Mouse (Mus musculus) stomach, embryonic 15.5 days (tissue): Measurements from ENCODE around the gene Samd15. TPM values are rescaled to one million over a fixed set of nuclear protein-coding genes. Genes with fewer than 3 reads are reported as not detected.
A peak's percentile ranks its signal among the peaks of the same experiment; 100 is the strongest.
"Not testable (repeated sequence)": the region's sequence is repeated elsewhere in the genome, so short reads cannot be mapped to it uniquely, and the experiment has no call there.

Experiments used
- ATAC-seq: fragments of 200-750 bp; cut with Nextera tagmentation; 2 replicates; pipeline ENCODE4 v1.8.0; 2017; ENCODE audit warnings: low read depth, moderate number of reproducible peaks, moderate TSS enrichment; ENCODE audit not compliant: insufficient read depth, low FRiP score
- H3K27ac ChIP-seq: fragments of 300-500 bp; sonication (generic); 2 replicates; pipeline ENCODE4 v1.5.1; 2015; ENCODE audit warnings: mild to moderate bottlenecking, inconsistent platforms
- H3K27me3 ChIP-seq: fragments of 300-500 bp; sonication (generic); replicated peaks from 2 replicates; pipeline ENCODE4 v1.6.1; 2015; ENCODE audit warnings: inconsistent platforms
- H3K36me3 ChIP-seq: fragments of 300-500 bp; sonication (generic); 2 replicates; pipeline ENCODE4 v1.6.1; 2015; ENCODE audit warnings: inconsistent platforms
- H3K4me1 ChIP-seq: fragments of 300-500 bp; sonication (generic); 2 replicates; pipeline ENCODE4 v1.6.1; 2015; ENCODE audit warnings: inconsistent platforms
- H3K4me2 ChIP-seq: fragments of 300-500 bp; sonication (generic); 2 replicates; pipeline ENCODE4 v1.6.1; 2015; ENCODE audit warnings: mild to moderate bottlenecking, inconsistent platforms
- H3K4me3 ChIP-seq: fragments of 300-500 bp; sonication (generic); replicated peaks from 2 replicates; pipeline ENCODE4 v1.5.1; 2015; ENCODE audit warnings: inconsistent platforms
- H3K9ac ChIP-seq: fragments of 300-500 bp; sonication (generic); 2 replicates; pipeline ENCODE4 v1.6.1; 2015; ENCODE audit warnings: inconsistent platforms
- H3K9me3 ChIP-seq: fragments of 300-500 bp; sonication (generic); 2 replicates; pipeline ENCODE4 v1.6.1; 2016; ENCODE audit warnings: inconsistent platforms
- WGBS: fragments of 180-500 bp; shearing (Covaris S2); methylation state at CpG from one replicate; pipeline ENCODE4 v1.1.7; 2015; 5-methylcytosine and 5-hydroxymethylcytosine counted together
- polyA plus RNA-seq: library from polyadenylated mRNA; unstranded; fragments of >200 nt; fragmentation: Nextera tagmentation; extraction: Ambion mirVana; gene quantifications from 2 replicates; pipeline ENCODE4 v1.2.1, GENCODE M21; 2015

Samd15 gene
- polyA plus RNA-seq, 1 experiment from 2014 or later = 2.5 TPM

DNA sequence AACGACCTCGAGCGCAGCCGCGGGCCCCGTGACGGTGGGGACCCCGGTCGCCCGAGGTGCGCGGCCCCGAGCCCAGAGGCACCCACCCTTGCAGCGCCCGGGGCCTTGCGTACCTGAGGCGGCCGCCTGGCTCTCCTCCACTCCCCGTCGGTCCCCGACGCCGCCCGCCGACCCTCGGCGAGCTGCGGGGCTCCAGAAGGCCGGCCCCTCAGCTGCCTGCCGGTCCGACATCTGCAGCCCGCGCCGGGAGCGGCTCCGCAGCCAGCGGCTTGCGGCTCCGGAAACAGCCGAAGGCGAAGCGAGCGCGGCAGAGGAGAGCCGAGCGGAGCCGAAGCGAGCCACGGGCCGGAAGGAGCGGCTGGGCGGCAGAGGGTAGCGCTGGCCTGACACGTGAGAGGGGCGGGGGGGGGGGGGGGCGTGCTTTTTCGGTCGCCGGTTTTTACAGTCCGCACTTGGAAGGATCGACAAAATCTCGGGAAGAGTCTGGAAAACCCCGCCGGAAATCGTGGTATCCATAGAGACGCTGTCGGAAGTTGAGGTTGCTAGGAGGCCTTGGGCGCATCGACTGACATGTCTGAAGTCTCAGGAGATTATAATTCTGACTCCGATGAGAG is 557 bp downstream of the Samd15 start, which contains the start of gene Tmed8:
TSS of gene Tmed8 (minus strand) at position 482 of the 614 bp plus-strand sequence.
- peak within 1 kb of the TSS; percentile 76 for H3K27ac ChIP-seq

DNA sequence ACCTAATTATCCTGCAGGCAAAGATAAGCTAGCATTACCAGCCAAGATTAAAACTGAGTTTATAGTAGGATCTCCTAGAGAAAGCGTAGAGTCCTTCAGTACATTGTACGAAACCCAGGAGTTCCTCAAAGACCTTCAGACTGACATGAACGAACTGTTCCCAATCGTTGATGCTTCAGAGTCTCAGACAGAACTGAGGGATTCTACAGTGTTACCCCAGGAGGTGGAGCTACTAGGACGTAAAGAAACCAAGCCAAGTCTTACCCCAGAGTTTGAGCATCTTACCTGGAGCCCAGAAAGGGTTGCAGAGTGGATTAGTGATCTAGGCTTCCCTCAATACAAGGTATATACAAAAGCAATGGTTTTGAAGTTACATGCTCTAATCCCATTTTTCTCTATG is 2.2 kb downstream of the Samd15 start:
- H3K9ac ChIP-seq = no peak overlapping the region
- H3K4me1 ChIP-seq = no peaks in the 10 kb centered on the region
- 67% methylated on average over 5 of the region's 5 CpGs for WGBS
- H3K4me3 ChIP-seq = no peak overlapping the region
- H3K36me3 ChIP-seq = no peaks in the 10 kb centered on the region
- H3K27ac ChIP-seq = no peak overlapping the region
- no peak overlapping the region for H3K4me2 ChIP-seq
- no peak for ATAC-seq
- no peaks in the 10 kb centered on the region for H3K9me3 ChIP-seq
- H3K27me3 ChIP-seq = no peaks in the 10 kb centered on the region

More for the DNA sequence above, 557 bp downstream of the Samd15 start, which contains the start of gene Tmed8:
- WGBS = under 1% methylated on average over 64 of the region's 70 CpGs
- Histone ChIP-seq H3K9ac (peak within 1 kb of the TSS; percentile 82), H3K4me3 (peak within 1 kb of the TSS; percentile 88), H3K36me3 (no peaks in the 10 kb centered on the region), H3K9me3 (no peaks in the 10 kb centered on the region), H3K27me3 (no peaks in the 10 kb centered on the region), H3K4me1 (no peaks in the 10 kb centered on the region), H3K4me2 (peak within 1 kb of the TSS; percentile 95)
- peak; percentile 90 for ATAC-seq

DNA sequence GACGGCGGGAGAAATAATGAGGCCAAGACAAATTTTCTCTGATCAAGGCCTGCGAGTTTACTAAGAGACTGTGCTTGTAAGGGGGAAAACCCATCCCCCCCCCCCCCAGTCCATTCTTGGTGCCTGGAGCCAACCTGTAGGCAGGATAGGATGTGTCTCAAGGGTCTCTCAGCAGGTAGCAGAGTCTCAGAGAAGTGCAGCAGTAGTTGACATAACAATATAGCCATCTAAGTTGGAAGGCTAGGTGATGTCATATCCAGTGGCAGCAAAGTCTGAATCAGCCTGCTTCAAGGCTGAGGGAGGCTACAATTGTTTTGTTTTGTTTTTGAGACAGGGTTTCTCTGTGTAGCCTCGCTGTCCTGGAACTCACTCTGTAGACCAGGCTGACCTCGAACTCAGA is 6.3 kb downstream of the Samd15 start:
- not testable (repeated sequence) for H3K9ac ChIP-seq, H3K9me3 ChIP-seq, ATAC-seq, H3K4me2 ChIP-seq, H3K4me3 ChIP-seq, H3K36me3 ChIP-seq, H3K4me1 ChIP-seq, H3K27ac ChIP-seq, H3K27me3 ChIP-seq
- 90% methylated on average over 5 of the region's 5 CpGs for WGBS

DNA sequence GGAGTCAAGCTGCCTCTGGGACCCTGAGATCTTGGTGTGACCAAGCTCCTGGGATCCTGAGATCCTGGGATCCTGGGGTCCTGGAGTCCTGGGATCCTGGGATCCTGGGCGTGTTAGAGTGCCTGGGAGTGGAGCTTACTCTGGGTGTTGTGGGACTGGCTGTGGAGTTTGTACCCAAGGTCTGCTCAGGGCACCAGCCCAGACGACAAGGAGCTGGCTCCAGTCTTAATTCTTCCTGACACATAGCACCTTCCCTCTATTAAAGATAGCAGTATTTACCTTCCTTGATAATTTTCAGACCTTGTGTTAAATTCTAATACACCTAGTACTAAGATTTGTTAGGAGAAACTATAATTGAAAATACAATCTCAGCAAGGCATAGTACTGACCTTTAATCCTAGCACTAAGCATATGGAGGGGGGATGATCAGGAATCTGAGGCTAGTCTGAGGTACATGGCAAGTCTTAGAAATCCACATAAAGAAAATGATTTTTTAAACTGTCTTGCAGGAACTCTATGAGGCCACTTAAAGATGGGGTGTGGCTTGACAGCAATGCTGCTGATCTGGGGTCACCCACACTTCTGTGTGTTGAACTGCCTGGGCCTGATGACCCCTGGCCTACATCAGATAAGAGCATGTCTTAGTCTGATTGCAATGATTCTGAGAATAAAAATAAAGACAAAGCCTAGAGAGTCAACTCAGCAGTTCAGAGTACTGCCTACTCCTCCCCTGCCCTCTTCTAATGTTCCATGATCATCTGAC is 13.5 kb downstream of the Samd15 start:
- Histone ChIP-seq H3K4me1 (no peaks in the 10 kb centered on the region), H3K9me3 (no peaks in the 10 kb centered on the region), H3K9ac (no peak overlapping the region), H3K27me3 (no peaks in the 10 kb centered on the region), H3K27ac (no peak overlapping the region), H3K4me3 (no peak overlapping the region), H3K4me2 (no peak overlapping the region), H3K36me3 (no peaks in the 10 kb centered on the region)
- whole genome bisulfite sequencing = 60% methylated on average over 2 of the region's 2 CpGs
- ATAC-seq = no peak

DNA sequence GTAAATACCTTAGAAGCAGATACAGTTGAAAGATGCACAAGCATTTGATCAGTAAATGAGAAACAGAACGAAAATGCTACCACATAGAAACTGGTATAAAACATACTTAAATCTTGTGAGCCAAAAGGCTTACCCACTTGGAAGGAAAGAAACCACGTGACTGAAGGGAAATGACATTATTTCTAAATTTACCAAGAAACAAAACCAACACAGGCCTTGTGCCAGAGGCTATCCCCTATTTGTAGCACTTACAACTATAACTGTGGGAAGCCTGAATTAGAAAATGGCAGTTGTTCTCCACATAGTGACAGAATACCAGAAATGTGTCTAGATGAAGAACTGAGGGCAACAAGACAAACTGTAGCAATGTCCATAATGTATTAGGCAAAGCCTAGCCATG is 16.5 kb downstream of the Samd15 start:
- no peak overlapping the region for H3K27ac ChIP-seq
- H3K36me3 ChIP-seq = no peaks in the 10 kb centered on the region
- no peaks in the 10 kb centered on the region for H3K27me3 ChIP-seq
- no peaks in the 10 kb centered on the region for H3K4me1 ChIP-seq
- H3K4me3 ChIP-seq = no peak overlapping the region
- no peak overlapping the region for H3K9ac ChIP-seq
- 63% methylated on average over 2 of the region's 2 CpGs for WGBS
- ATAC-seq = no peak
- H3K9me3 ChIP-seq = no peaks in the 10 kb centered on the region
- no peak overlapping the region for H3K4me2 ChIP-seq

DNA sequence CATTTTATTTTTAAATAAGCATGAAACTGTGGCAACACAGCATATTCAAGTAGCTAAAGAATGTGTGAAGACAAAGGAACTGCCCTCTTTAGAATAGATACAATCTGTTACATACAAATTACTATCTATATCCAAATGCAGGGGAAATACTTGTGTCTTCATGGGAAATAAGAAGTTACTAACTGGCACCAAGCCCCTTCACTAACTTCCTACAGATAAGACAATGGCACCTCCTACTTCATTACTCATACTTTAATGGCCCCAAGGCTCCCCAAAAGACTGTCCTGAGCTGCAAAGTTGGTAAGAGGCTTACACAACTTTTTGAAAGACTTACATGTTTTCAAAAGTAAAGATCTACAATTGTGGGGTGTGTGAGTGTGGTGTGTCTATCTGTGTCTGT is 18.1 kb downstream of the Samd15 start:
- Histone ChIP-seq H3K27me3 (no peaks in the 10 kb centered on the region), H3K27ac (no peak overlapping the region), H3K36me3 (no peaks in the 10 kb centered on the region), H3K4me2 (no peak overlapping the region), H3K4me3 (no peak overlapping the region), H3K4me1 (no peaks in the 10 kb centered on the region), H3K9me3 (no peaks in the 10 kb centered on the region), H3K9ac (no peak overlapping the region)
- no peak for ATAC-seq

DNA sequence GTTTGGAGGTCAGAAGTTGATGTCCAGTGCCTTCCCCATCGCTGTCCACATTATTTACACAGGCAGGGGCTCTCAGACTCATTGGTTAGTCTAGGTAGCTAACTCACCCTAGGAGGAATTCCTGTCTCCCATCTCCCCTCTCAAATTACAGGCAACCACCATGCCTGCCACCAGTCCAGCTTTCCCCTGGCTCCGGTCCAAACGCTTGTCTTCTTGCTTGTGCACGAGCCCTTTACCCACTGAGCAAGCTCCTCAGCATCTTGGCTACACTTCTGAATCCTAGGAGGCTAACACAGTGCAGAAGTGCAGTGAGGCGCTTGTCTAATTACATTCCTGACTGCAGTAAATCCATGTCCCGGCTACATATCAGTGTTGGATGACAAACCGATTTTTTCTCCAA is 19.8 kb downstream of the Samd15 start:
- ATAC-seq = no peak
- Histone ChIP-seq H3K4me3 (no peak overlapping the region), H3K36me3 (no peaks in the 10 kb centered on the region), H3K4me1 (no peaks in the 10 kb centered on the region), H3K9ac (no peak overlapping the region), H3K27me3 (no peaks in the 10 kb centered on the region), H3K4me2 (no peak overlapping the region), H3K9me3 (no peaks in the 10 kb centered on the region), H3K27ac (no peak overlapping the region)
- WGBS = 52% methylated on average over 7 of the region's 7 CpGs

DNA sequence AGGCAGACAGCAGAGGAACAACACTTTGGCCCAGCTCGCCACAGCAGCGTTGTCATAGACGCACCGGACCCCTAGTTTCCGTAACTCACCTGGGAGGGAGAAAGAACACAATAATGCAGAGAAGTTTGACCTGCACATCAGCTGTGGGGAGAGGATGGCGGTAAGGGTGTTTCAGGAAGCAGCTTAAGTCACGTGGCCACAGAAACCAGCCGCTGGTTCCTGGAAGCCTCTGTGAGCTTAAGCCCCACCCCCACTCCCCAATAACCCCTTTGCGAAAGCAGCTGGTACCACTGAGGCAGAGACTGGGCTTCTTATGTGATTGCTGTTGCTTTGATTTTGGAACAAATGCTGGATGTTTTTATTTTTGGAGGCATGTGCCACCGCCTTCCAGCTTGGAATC is 25.4 kb downstream of the Samd15 start:
- Histone ChIP-seq H3K4me3 (no peak overlapping the region), H3K9me3 (no peaks in the 10 kb centered on the region), H3K36me3 (no peaks in the 10 kb centered on the region), H3K9ac (no peak overlapping the region), H3K27me3 (no peaks in the 10 kb centered on the region), H3K4me1 (no peaks in the 10 kb centered on the region), H3K27ac (no peak overlapping the region), H3K4me2 (no peak overlapping the region)
- no peak for ATAC-seq
- WGBS = 67% methylated on average over 10 of the region's 10 CpGs

DNA sequence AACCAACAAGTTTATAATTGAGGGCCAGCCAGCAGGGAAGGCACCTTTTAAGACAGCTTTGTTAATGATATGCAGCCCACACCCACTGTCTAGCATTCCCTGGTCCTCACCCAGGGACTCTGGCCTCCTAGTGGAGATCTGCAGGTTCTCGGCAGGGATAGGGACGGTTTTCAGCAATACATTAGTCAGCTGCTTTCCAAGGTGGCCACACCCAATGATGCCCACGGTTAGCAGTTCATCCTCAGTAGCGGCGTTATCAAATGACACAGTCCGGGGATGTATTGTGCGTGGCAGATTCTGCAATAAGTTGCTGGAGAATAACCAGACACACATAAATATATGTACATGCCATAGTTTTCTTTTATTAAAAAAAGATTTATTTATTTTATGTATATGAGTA is 27.3 kb downstream of the Samd15 start:
- 63% methylated on average over 7 of the region's 7 CpGs for WGBS
- no peaks in the 10 kb centered on the region for H3K9me3 ChIP-seq
- no peaks in the 10 kb centered on the region for H3K36me3 ChIP-seq
- no peak overlapping the region for H3K4me2 ChIP-seq
- no peak for ATAC-seq
- H3K27ac ChIP-seq = no peak overlapping the region
- no peaks in the 10 kb centered on the region for H3K27me3 ChIP-seq
- H3K4me3 ChIP-seq = no peak overlapping the region
- no peaks in the 10 kb centered on the region for H3K4me1 ChIP-seq
- H3K9ac ChIP-seq = no peak overlapping the region

DNA sequence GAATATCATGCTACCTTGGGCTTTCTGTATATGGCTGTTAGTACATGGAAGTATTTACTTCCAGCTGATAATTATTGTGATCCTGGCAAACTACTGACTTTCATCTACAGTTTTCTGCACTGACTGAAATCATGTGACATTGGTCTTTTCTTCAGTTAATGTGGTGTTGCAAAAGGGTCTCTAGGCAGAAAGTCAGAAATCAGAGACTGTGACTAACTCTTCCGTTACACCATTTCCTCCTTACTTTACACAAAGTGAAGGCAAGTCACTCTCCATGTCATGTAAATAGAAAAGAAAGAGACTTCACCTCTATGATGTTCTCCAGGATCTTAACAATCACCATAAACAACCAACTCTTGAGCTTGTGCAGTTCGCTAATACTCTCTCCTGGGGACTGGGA is 30.1 kb downstream of the Samd15 start:
- WGBS = 78% methylated on average over 2 of the region's 2 CpGs
- Histone ChIP-seq H3K9me3 (no peaks in the 10 kb centered on the region), H3K4me2 (no peak overlapping the region), H3K27me3 (no peaks in the 10 kb centered on the region), H3K27ac (no peak overlapping the region), H3K36me3 (no peaks in the 10 kb centered on the region), H3K4me1 (no peaks in the 10 kb centered on the region), H3K9ac (no peak overlapping the region), H3K4me3 (no peak overlapping the region)
- no peak for ATAC-seq

DNA sequence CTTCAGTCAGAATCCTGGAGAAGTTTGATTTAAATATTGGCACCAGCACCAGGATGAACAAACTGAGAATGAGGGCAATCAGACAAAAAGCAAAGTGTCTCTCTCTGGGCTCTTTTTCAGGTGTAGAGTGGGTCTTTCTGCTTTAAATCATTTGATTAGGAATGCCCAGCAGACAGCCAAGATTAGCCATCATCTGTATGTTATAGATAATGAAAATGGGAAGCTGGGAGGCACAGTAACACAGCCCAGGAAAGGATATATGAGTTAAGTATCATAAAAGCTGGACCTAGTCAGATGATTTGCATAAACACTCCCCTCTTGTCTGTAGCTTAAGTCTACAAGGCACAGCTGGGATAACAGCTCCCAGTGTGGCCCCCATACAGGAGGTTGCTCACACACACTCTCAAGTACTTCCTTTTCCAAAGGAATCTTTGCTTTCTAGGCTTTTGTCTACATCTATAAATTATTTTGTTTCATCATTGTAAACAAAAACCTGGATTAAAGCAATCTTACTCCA is 30.9 kb downstream of the Samd15 start:
- H3K9ac ChIP-seq = no peak overlapping the region
- H3K4me2 ChIP-seq = no peak overlapping the region
- H3K9me3 ChIP-seq = no peaks in the 10 kb centered on the region
- no peaks in the 10 kb centered on the region for H3K36me3 ChIP-seq
- H3K4me1 ChIP-seq = no peaks in the 10 kb centered on the region
- no peak overlapping the region for H3K27ac ChIP-seq
- H3K27me3 ChIP-seq = no peaks in the 10 kb centered on the region
- H3K4me3 ChIP-seq = no peak overlapping the region
- peak; percentile 35; the same call in 1 of the 2 replicates for ATAC-seq

DNA sequence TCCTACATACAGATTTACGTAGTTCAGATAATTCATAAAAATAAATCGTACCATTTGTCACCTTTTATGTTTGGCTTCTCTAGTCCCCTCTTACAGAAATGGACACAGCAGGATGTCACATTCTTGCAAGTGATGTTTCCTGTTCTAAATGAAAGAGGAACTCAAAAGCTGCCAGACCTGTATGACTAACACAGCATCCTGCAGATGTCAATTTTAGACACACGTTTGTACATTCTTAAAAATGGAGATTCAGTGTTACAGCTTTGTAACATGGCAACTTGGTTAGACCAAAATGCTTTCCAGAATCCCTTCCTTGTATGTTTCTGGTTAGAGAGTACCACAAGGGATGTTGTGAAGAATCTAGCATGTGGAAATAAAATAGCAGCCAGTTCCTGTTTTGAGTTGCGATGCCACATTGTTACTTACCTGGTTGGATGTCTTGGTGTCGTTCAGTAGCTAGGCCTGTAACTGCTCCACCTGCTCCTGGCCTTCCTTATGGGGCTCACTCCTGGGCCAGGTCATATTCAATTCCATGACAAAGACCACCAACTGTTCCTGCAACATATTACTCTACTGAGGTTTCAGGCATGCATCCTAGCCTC is 37.5 kb downstream of the Samd15 start:
- H3K36me3 ChIP-seq = peaks cover 19% of the 10 kb centered on the region; the same call in 1 of the 2 replicates
- H3K27ac ChIP-seq = no peak overlapping the region
- no peak for ATAC-seq
- no peak overlapping the region for H3K4me3 ChIP-seq
- no peaks in the 10 kb centered on the region for H3K4me1 ChIP-seq
- H3K9me3 ChIP-seq = no peaks in the 10 kb centered on the region
- no peak overlapping the region for H3K9ac ChIP-seq
- 83% methylated on average over 5 of the region's 5 CpGs for WGBS
- H3K27me3 ChIP-seq = no peaks in the 10 kb centered on the region
- H3K4me2 ChIP-seq = no peak overlapping the region
